Mouse (Mus musculus): ENCODE data around the gene Vav2. TPM values are rescaled to one million over a fixed set of nuclear protein-coding genes. Genes with fewer than 3 reads are reported as not detected.
A peak's percentile ranks its signal among the peaks of the same experiment; 100 is the strongest.

Gene Vav2
- total RNA-seq, 1 experiment, result 17.4 TPM

GRCm38 (mm10) chr2:27423596-27423995 lies 3.2 kb downstream of the Vav2 start:
- peaks cover 0 to 19% of the 10 kb centered on the region in 2 experiments; a peak in 2 of 4 replicates for H3K4me1 ChIP-seq (ENCODE audit: control insufficient read depth in 2 of 2, insufficient read depth in 2 of 2, low read length in 2 of 2, poor library complexity in 1 of 2)
- TF ChIP-seq HCFC1 (IDR thresholded peaks at IDR 0.05; ENCODE audit: borderline replicate concordance, insufficient read depth, low read length) (no peak), ZC3H11A (IDR thresholded peaks at IDR 0.05; ENCODE audit: borderline replicate concordance, low read depth, low read length) (no peak)
- in situ Hi-C loops (cut with MboI; ENCODE audit: low sequenced_read_pairs in 2 of 2, unreplicated experiment in 2 of 2), result loop anchor here in 1 of 2 experiments (10.0 kb wide), 1 partner anchor 139 kb away; no protein-coding TSS in a partner anchor
- H3K36me3 ChIP-seq (ENCODE audit: control insufficient read depth, insufficient read depth, low read length, poor library complexity, severe bottlenecking), result no peaks in the 10 kb centered on the region
- DNase-seq (ENCODE audit: low read depth, low spot score), result no peak
- no peak overlapping the region for H3K9ac ChIP-seq (ENCODE audit: insufficient read depth, low read depth, low read length, poor library complexity, severe bottlenecking)
- no peak overlapping the region for H3K27ac ChIP-seq (ENCODE audit: insufficient read depth, low read depth, low read length, poor library complexity, severe bottlenecking)
- no peak overlapping the region for H3K4me3 ChIP-seq (ENCODE audit: insufficient read depth in 1 of 2, low read depth in 1 of 2, low read length in 2 of 2, poor library complexity in 1 of 2, severe bottlenecking in 1 of 2)
- no peaks in the 10 kb centered on the region for H3K9me3 ChIP-seq (ENCODE audit: control insufficient read depth, insufficient read depth, low read depth, low read length)

GRCm38 (mm10) chr2:27421293-27422068 lies 5.4 kb downstream of the Vav2 start:
- Histone ChIP-seq H3K9ac (ENCODE audit: insufficient read depth, low read depth, low read length, poor library complexity, severe bottlenecking) (peak overlapping the region; percentile 22; the same call in 1 of the 2 replicates), H3K4me3 (ENCODE audit: insufficient read depth in 1 of 2, low read depth in 1 of 2, low read length in 2 of 2, poor library complexity in 1 of 2, severe bottlenecking in 1 of 2) (no peak overlapping the region), H3K36me3 (ENCODE audit: control insufficient read depth, insufficient read depth, low read length, poor library complexity, severe bottlenecking) (no peaks in the 10 kb centered on the region), H3K27ac (ENCODE audit: insufficient read depth, low read depth, low read length, poor library complexity, severe bottlenecking) (no peak overlapping the region), H3K4me1 (ENCODE audit: control insufficient read depth in 2 of 2, insufficient read depth in 2 of 2, low read length in 2 of 2, poor library complexity in 1 of 2) (peaks cover 0 to 28% of the 10 kb centered on the region in 2 experiments; a peak in 2 of 4 replicates), H3K9me3 (ENCODE audit: control insufficient read depth, insufficient read depth, low read depth, low read length) (no peaks in the 10 kb centered on the region)
- in situ Hi-C loops (cut with MboI; ENCODE audit: low sequenced_read_pairs in 2 of 2, unreplicated experiment in 2 of 2), result loop anchor here in 1 of 2 experiments (10.0 kb wide), 1 partner anchor 137 kb away; no protein-coding TSS in a partner anchor
- DNase-seq (ENCODE audit: low read depth, low spot score), result no peak
- TF ChIP-seq MAFK (IDR thresholded peaks at IDR 0.05; ENCODE audit: insufficient read depth, low read depth, low read length) (no peak), HCFC1 (IDR thresholded peaks at IDR 0.05; ENCODE audit: borderline replicate concordance, insufficient read depth, low read length) (no peak), ZNF384 (IDR thresholded peaks at IDR 0.05; ENCODE audit: low read depth, low read length) (no peak), CHD2 (IDR thresholded peaks at IDR 0.05; ENCODE audit: low read depth, low read length) (no peak), ZC3H11A (IDR thresholded peaks at IDR 0.05; ENCODE audit: borderline replicate concordance, low read depth, low read length) (no peak)

- in situ Hi-C loops (cut with MboI; ENCODE audit: low sequenced_read_pairs in 2 of 2, unreplicated experiment in 2 of 2), result no loop called here
- DNase-seq (ENCODE audit: low read depth, low spot score), result no peak
- peaks cover 12 to 44% of the 10 kb centered on the region in 2 experiments; a peak in 3 of 4 replicates for H3K4me1 ChIP-seq (ENCODE audit: control insufficient read depth in 2 of 2, insufficient read depth in 2 of 2, low read length in 2 of 2, poor library complexity in 1 of 2)
- H3K36me3 ChIP-seq (ENCODE audit: control insufficient read depth, insufficient read depth, low read length, poor library complexity, severe bottlenecking), result no peaks in the 10 kb centered on the region
- no peaks in the 10 kb centered on the region for H3K9me3 ChIP-seq (ENCODE audit: control insufficient read depth, insufficient read depth, low read depth, low read length)
- H3K27ac ChIP-seq (ENCODE audit: insufficient read depth, low read depth, low read length, poor library complexity, severe bottlenecking), result no peak overlapping the region; the same call in 1 of the 2 replicates
- TF ChIP-seq CHD2 (IDR thresholded peaks at IDR 0.05; ENCODE audit: low read depth, low read length) (no peak), MAFK (IDR thresholded peaks at IDR 0.05; ENCODE audit: insufficient read depth, low read depth, low read length) (no peak), ZC3H11A (IDR thresholded peaks at IDR 0.05; ENCODE audit: borderline replicate concordance, low read depth, low read length) (no peak), HCFC1 (IDR thresholded peaks at IDR 0.05; ENCODE audit: borderline replicate concordance, insufficient read depth, low read length) (no peak), ZNF384 (IDR thresholded peaks at IDR 0.05; ENCODE audit: low read depth, low read length) (no peak)
- no peak overlapping the region for H3K9ac ChIP-seq (ENCODE audit: insufficient read depth, low read depth, low read length, poor library complexity, severe bottlenecking)
- H3K4me3 ChIP-seq (ENCODE audit: insufficient read depth in 1 of 2, low read depth in 1 of 2, low read length in 2 of 2, poor library complexity in 1 of 2, severe bottlenecking in 1 of 2), result no peak overlapping the region
Observed at GRCm38 (mm10) chr2:27418577-27419070, 8.2 kb downstream of the Vav2 start.

GRCm38 (mm10) chr2:27417648-27418153 lies 9.1 kb downstream of the Vav2 start:
- H3K27ac ChIP-seq (ENCODE audit: insufficient read depth, low read depth, low read length, poor library complexity, severe bottlenecking), result peak overlapping the region; percentile 20; the same call in 1 of the 2 replicates
- TF ChIP-seq MAFK (IDR thresholded peaks at IDR 0.05; ENCODE audit: insufficient read depth, low read depth, low read length), result no peak
- no peak for TF ChIP-seq CHD2 (IDR thresholded peaks at IDR 0.05; ENCODE audit: low read depth, low read length)
- no peaks in the 10 kb centered on the region for H3K36me3 ChIP-seq (ENCODE audit: control insufficient read depth, insufficient read depth, low read length, poor library complexity, severe bottlenecking)
- H3K9ac ChIP-seq (ENCODE audit: insufficient read depth, low read depth, low read length, poor library complexity, severe bottlenecking), result no peak overlapping the region
- DNase-seq (ENCODE audit: low read depth, low spot score), result no peak
- H3K4me1 ChIP-seq (ENCODE audit: control insufficient read depth in 2 of 2, insufficient read depth in 2 of 2, low read length in 2 of 2, poor library complexity in 1 of 2), result peaks cover 16 to 45% of the 10 kb centered on the region in 2 experiments
- in situ Hi-C loops (cut with MboI; ENCODE audit: low sequenced_read_pairs in 2 of 2, unreplicated experiment in 2 of 2), result no loop called here
- no peak overlapping the region for H3K4me3 ChIP-seq (ENCODE audit: insufficient read depth in 1 of 2, low read depth in 1 of 2, low read length in 2 of 2, poor library complexity in 1 of 2, severe bottlenecking in 1 of 2)
- H3K9me3 ChIP-seq (ENCODE audit: control insufficient read depth, insufficient read depth, low read depth, low read length), result no peaks in the 10 kb centered on the region

Measured in ES-E14 (cell line).